Mouse (Mus musculus): ENCODE measurements at regions not wholly inside any gene's neighbourhood (a gene's known extent, or its start where the extent isn't known, plus 50 kb on each side); places are given as distances from the start of the nearest gene placed in this dataset.
A peak's percentile ranks its signal among the peaks of the same experiment; 100 is the strongest.

DNA sequence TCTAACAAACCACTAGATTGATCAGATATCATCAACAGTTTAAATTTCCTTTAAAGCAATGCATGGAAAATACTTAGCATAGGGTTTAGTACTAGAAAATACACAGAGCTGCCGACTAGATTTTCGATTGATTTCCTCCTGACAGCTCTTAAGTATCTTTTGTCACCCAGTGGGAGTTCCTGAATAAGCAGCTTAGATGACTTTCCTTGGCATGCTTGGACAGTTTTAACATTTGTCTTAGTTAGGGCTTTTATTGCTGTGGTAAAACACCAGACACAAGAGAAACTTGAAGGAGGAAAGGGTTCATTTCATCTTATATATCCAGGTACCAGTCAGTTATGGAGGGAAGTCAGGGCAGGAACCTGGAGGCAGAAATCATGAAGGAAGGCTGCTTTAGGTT is 104.0 kb upstream of the Mdga2 start:
- H3K27ac ChIP-seq (ENCODE audit: low read depth, low read length): no peak overlapping the region
- H3K9me3 ChIP-seq (ENCODE audit: control insufficient read depth, low read length): no peaks in the 10 kb centered on the region
- no peak overlapping the region for H3K4me2 ChIP-seq (replicated peaks; ENCODE audit: low read depth, low read length)
- H3K9ac ChIP-seq (ENCODE audit: low read depth, low read length): no peak overlapping the region
- no peaks in the 10 kb centered on the region for H3K36me3 ChIP-seq (ENCODE audit: control insufficient read depth, insufficient read depth, low read length)
- WGBS: 28% methylated on average over 2 of the region's 2 CpGs
- no peaks in the 10 kb centered on the region for H3K4me1 ChIP-seq (ENCODE audit: control insufficient read depth, insufficient read depth, low read length)
- H3K27me3 ChIP-seq (ENCODE audit: control insufficient read depth, insufficient read depth, low read length): no peaks in the 10 kb centered on the region
- peak; percentile 75 for ATAC-seq (ENCODE audit: low FRiP score, low TSS enrichment)
- no peak overlapping the region for H3K4me3 ChIP-seq (ENCODE audit: low read length)

GRCm38 (mm10) chr12:67325799-67326198 is 103.5 kb upstream of the Mdga2 start:
- H3K4me3 ChIP-seq (ENCODE audit: low read length): no peak overlapping the region
- no peak overlapping the region for H3K27ac ChIP-seq (ENCODE audit: low read depth, low read length)
- 6% methylated on average over 1 of the region's 1 CpGs for WGBS
- 0 out of 2 replicates have a peak overlapping the region, but pooled peaks have one; percentile 2 for H3K4me2 ChIP-seq (replicated peaks; ENCODE audit: low read depth, low read length)
- no peak overlapping the region for H3K9ac ChIP-seq (ENCODE audit: low read depth, low read length)
- no peaks in the 10 kb centered on the region for H3K27me3 ChIP-seq (ENCODE audit: control insufficient read depth, insufficient read depth, low read length)
- no peaks in the 10 kb centered on the region for H3K4me1 ChIP-seq (ENCODE audit: control insufficient read depth, insufficient read depth, low read length)
- ATAC-seq (ENCODE audit: low FRiP score, low TSS enrichment): peak; percentile 88; the same call in 1 of the 2 replicates
- H3K36me3 ChIP-seq (ENCODE audit: control insufficient read depth, insufficient read depth, low read length): no peaks in the 10 kb centered on the region
- H3K9me3 ChIP-seq (ENCODE audit: control insufficient read depth, low read length): no peaks in the 10 kb centered on the region

- no peaks in the 10 kb centered on the region for H3K36me3 ChIP-seq (ENCODE audit: control insufficient read depth, insufficient read depth, low read length)
- H3K9me3 ChIP-seq (ENCODE audit: control insufficient read depth, low read length): no peaks in the 10 kb centered on the region
- H3K27ac ChIP-seq (ENCODE audit: low read depth, low read length): no peak overlapping the region
- no peak overlapping the region for H3K9ac ChIP-seq (ENCODE audit: low read depth, low read length)
- 0 out of 2 replicates have a peak overlapping the region, but pooled peaks have one; percentile 17 for H3K4me2 ChIP-seq (replicated peaks; ENCODE audit: low read depth, low read length)
- no peaks in the 10 kb centered on the region for H3K4me1 ChIP-seq (ENCODE audit: control insufficient read depth, insufficient read depth, low read length)
- no peaks in the 10 kb centered on the region for H3K27me3 ChIP-seq (ENCODE audit: control insufficient read depth, insufficient read depth, low read length)
- 0 out of 2 replicates have a peak, but pooled peaks have one; percentile 56 for ATAC-seq (ENCODE audit: low FRiP score, low TSS enrichment)
- WGBS: 15% methylated on average over 4 of the region's 4 CpGs
- H3K4me3 ChIP-seq (ENCODE audit: low read length): no peak overlapping the region
These were observed 103.0 kb upstream of the Mdga2 start for GRCm38 (mm10) chr12:67325335-67325734.

DNA sequence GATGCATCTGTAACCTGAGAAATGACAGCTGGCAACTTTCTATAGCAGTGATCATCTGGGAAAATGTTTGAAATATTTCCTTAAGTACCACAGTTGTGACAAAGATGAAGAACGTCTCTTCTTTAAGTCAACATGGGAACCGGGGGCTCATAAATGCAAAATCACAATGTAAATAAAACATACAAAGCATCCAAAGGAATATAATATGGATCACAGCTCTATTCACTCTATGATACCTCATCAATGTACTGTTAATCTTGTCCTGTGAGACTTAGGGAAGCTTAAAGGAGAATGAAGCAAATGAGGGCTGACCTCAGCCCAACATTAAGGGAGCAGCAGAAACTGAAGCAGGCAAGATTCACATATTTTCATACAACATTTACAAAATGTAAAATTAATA is 96.3 kb upstream of the Mdga2 start:
- no peak for ATAC-seq (ENCODE audit: low FRiP score, low TSS enrichment)
- Histone ChIP-seq H3K9ac (ENCODE audit: low read depth, low read length) (no peak overlapping the region), H3K9me3 (ENCODE audit: control insufficient read depth, low read length) (no peaks in the 10 kb centered on the region), H3K4me1 (ENCODE audit: control insufficient read depth, insufficient read depth, low read length) (no peaks in the 10 kb centered on the region), H3K36me3 (ENCODE audit: control insufficient read depth, insufficient read depth, low read length) (no peaks in the 10 kb centered on the region), H3K4me2 (replicated peaks; ENCODE audit: low read depth, low read length) (no peak overlapping the region), H3K4me3 (ENCODE audit: low read length) (no peak overlapping the region), H3K27me3 (ENCODE audit: control insufficient read depth, insufficient read depth, low read length) (no peaks in the 10 kb centered on the region), H3K27ac (ENCODE audit: low read depth, low read length) (no peak overlapping the region)
- WGBS: 72% methylated on average over 2 of the region's 2 CpGs

DNA sequence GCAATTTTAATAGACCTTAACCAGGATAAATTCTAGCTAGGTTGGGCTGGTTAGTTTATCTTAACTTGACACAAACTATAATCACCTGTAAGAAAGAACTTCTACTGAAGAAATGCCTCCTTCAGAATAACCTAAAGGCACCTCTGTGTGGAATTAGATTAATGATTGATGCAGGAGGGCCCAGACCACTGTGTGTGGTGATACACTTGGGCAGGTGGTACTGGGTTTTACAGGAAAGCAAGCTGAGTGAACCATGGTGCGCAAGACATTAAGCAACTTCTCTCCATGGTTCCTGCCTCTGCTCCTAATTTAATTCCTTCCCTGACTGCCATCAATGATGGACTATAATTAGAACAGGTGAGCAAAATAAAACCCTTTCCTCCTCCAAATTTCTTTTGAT is 77.9 kb upstream of the Mdga2 start:
- H3K4me1 ChIP-seq (ENCODE audit: control insufficient read depth, insufficient read depth, low read length): no peaks in the 10 kb centered on the region
- H3K27me3 ChIP-seq (ENCODE audit: control insufficient read depth, insufficient read depth, low read length): no peaks in the 10 kb centered on the region
- no peak overlapping the region for H3K4me2 ChIP-seq (replicated peaks; ENCODE audit: low read depth, low read length)
- H3K27ac ChIP-seq (ENCODE audit: low read depth, low read length): no peak overlapping the region
- H3K4me3 ChIP-seq (ENCODE audit: low read length): no peak overlapping the region
- no peaks in the 10 kb centered on the region for H3K9me3 ChIP-seq (ENCODE audit: control insufficient read depth, low read length)
- H3K9ac ChIP-seq (ENCODE audit: low read depth, low read length): no peak overlapping the region
- H3K36me3 ChIP-seq (ENCODE audit: control insufficient read depth, insufficient read depth, low read length): no peaks in the 10 kb centered on the region
- ATAC-seq (ENCODE audit: low FRiP score, low TSS enrichment): no peak; the same call in 1 of the 2 replicates
- 88% methylated on average over 1 of the region's 1 CpGs for WGBS

DNA sequence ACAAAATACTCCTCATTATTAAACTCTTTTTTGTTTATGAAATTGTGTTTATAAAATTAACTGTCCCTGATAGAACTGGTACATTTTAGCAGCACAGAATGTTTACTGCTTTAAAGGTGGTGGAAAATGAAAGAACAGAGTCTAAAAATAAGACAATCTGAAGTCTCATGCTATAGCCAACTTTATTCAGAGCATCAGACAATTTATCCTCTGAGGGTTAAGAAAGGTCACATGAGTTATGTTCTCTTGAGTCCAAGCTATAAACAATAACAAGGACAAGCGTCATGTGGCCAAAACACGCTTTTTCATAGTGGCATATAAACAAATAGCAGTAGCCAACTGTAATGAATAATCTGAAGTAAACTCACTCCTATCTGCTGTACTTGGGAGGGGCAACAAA is 67.7 kb upstream of the Mdga2 start:
- Histone ChIP-seq H3K4me3 (ENCODE audit: low read length) (no peak overlapping the region), H3K36me3 (ENCODE audit: control insufficient read depth, insufficient read depth, low read length) (no peaks in the 10 kb centered on the region), H3K27ac (ENCODE audit: low read depth, low read length) (no peak overlapping the region), H3K4me2 (replicated peaks; ENCODE audit: low read depth, low read length) (no peak overlapping the region), H3K27me3 (ENCODE audit: control insufficient read depth, insufficient read depth, low read length) (no peaks in the 10 kb centered on the region), H3K9me3 (ENCODE audit: control insufficient read depth, low read length) (no peaks in the 10 kb centered on the region), H3K4me1 (ENCODE audit: control insufficient read depth, insufficient read depth, low read length) (no peaks in the 10 kb centered on the region), H3K9ac (ENCODE audit: low read depth, low read length) (no peak overlapping the region)
- ATAC-seq (ENCODE audit: low FRiP score, low TSS enrichment): no peak
- WGBS: 45% methylated on average over 2 of the region's 2 CpGs

DNA sequence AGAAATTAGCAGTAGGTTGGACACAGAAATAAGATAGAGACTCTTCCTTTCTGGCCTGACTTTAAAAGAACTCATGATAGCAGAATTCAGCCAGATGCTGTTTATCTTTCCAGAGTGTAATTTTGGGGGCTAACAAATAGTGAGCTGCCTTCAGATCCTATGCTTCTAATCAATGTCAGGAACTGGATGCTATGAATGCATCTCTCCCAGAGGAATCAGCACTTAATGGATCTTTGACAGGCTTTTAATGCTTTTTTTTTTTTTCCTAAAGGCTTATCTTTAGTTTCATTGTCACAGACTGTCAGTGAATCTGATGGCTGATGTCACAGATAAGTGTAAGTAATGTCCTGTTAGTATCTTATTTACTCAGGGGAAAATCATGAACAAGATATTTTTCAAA is 50.5 kb upstream of the Mdga2 start:
- Histone ChIP-seq H3K4me2 (replicated peaks; ENCODE audit: low read depth, low read length) (no peak overlapping the region), H3K4me1 (ENCODE audit: control insufficient read depth, insufficient read depth, low read length) (no peaks in the 10 kb centered on the region), H3K4me3 (ENCODE audit: low read length) (no peak overlapping the region), H3K27ac (ENCODE audit: low read depth, low read length) (no peak overlapping the region), H3K9me3 (ENCODE audit: control insufficient read depth, low read length) (no peaks in the 10 kb centered on the region), H3K36me3 (ENCODE audit: control insufficient read depth, insufficient read depth, low read length) (no peaks in the 10 kb centered on the region), H3K9ac (ENCODE audit: low read depth, low read length) (no peak overlapping the region), H3K27me3 (ENCODE audit: control insufficient read depth, insufficient read depth, low read length) (no peaks in the 10 kb centered on the region)
- no peak for ATAC-seq (ENCODE audit: low FRiP score, low TSS enrichment)

DNA sequence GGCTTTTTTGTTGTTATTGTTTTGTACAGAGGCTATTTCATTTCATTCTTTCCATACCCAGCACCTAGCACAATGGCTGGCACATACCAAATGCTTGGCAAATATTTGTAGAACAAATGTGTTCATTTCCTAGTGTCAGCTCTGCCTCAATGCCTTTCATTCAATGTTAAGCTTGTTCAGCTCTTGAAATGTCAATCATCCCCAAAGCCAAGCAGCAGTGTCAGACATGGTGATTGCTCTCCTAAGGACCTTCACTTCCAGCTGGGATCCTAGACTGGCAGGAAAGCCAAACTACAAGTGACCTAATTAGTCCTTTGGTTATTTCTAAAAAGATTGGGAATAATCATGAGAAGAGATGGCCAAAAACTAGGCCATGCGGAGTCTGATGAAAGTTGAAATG is 50.0 kb upstream of the Mdga2 start:
- H3K9ac ChIP-seq (ENCODE audit: low read depth, low read length): no peak overlapping the region
- WGBS: 84% methylated on average over 1 of the region's 1 CpGs

More for the DNA sequence above, 50.0 kb upstream of the Mdga2 start:
- Histone ChIP-seq H3K27ac (ENCODE audit: low read depth, low read length) (no peak overlapping the region), H3K27me3 (ENCODE audit: control insufficient read depth, insufficient read depth, low read length) (no peaks in the 10 kb centered on the region), H3K4me3 (ENCODE audit: low read length) (no peak overlapping the region), H3K4me2 (replicated peaks; ENCODE audit: low read depth, low read length) (no peak overlapping the region), H3K4me1 (ENCODE audit: control insufficient read depth, insufficient read depth, low read length) (no peaks in the 10 kb centered on the region), H3K9me3 (ENCODE audit: control insufficient read depth, low read length) (no peaks in the 10 kb centered on the region), H3K36me3 (ENCODE audit: control insufficient read depth, insufficient read depth, low read length) (no peaks in the 10 kb centered on the region)
- ATAC-seq (ENCODE audit: low FRiP score, low TSS enrichment): no peak
